Mouse (Mus musculus) kidney, adult 2 months (tissue): ENCODE measurements around the gene Kcnab1. TPM values are rescaled to one million over a fixed set of nuclear protein-coding genes. Genes with fewer than 3 reads are reported as not detected.

Source experiments
- DNase-seq: peaks from one replicate; pipeline ENCODE4 v3.0.0; 2021
- H3K27ac ChIP-seq: fragments of 200-500 bp; 2 replicates; pipeline ENCODE4 v1.5.1; 2012; ENCODE audit warnings: low read depth, low read length, control low read depth, inconsistent platforms; ENCODE audit not compliant: insufficient read depth
- H3K27me3 ChIP-seq: fragments of 200-500 bp; replicated peaks from 2 replicates; pipeline ENCODE4 v1.6.1; 2012; ENCODE audit warnings: mild to moderate bottlenecking, moderate library complexity, low read length, inconsistent platforms; ENCODE audit not compliant: control insufficient read depth, insufficient read depth
- H3K36me3 ChIP-seq: fragments of 200-500 bp; 2 replicates; pipeline ENCODE4 v1.6.1; 2012; ENCODE audit warnings: mild to moderate bottlenecking, moderate library complexity, low read length, inconsistent platforms; ENCODE audit not compliant: control insufficient read depth, insufficient read depth
- H3K4me1 ChIP-seq: fragments of 200-500 bp; 2 replicates; pipeline ENCODE4 v1.6.1; 2011; ENCODE audit warnings: low read length; ENCODE audit not compliant: control insufficient read depth, insufficient read depth
- H3K4me3 ChIP-seq: fragments of 200-500 bp; 2 replicates; pipeline ENCODE4 v1.5.1; 2011; ENCODE audit warnings: mild to moderate bottlenecking, low read depth, low read length, control low read depth; ENCODE audit not compliant: insufficient read depth
- CTCF ChIP-seq: fragments of 200-500 bp; conservative IDR thresholded peaks from 2 replicates; pipeline ENCODE4 v1.5.1; 2011; ENCODE audit warnings: low read depth, mild to moderate bottlenecking, control low read depth, low read length, moderate library complexity, mixed read lengths; ENCODE audit not compliant: insufficient read depth, insufficient read length
- POLR2A ChIP-seq: fragments of 200-500 bp; IDR thresholded peaks from one replicate; pipeline ENCODE4 v1.6.1; 2011; ENCODE audit warnings: low read depth, low read length, control low read depth
- WGBS: fragments of 180-500 bp; shearing (Covaris S2); methylation state at CpG from one replicate; pipeline ENCODE4 v1.1.7; 2018; 5-methylcytosine and 5-hydroxymethylcytosine counted together
- polyA plus RNA-seq: library from polyadenylated mRNA; depleted of rRNA; stranded (reverse); fragments of >200 nt; gene quantifications from 2 replicates; pipeline ENCODE4 v1.2.3, GENCODE M21; 2012

Gene Kcnab1
- polyA plus RNA-seq, 1 experiment = 0.59 TPM

DNA sequence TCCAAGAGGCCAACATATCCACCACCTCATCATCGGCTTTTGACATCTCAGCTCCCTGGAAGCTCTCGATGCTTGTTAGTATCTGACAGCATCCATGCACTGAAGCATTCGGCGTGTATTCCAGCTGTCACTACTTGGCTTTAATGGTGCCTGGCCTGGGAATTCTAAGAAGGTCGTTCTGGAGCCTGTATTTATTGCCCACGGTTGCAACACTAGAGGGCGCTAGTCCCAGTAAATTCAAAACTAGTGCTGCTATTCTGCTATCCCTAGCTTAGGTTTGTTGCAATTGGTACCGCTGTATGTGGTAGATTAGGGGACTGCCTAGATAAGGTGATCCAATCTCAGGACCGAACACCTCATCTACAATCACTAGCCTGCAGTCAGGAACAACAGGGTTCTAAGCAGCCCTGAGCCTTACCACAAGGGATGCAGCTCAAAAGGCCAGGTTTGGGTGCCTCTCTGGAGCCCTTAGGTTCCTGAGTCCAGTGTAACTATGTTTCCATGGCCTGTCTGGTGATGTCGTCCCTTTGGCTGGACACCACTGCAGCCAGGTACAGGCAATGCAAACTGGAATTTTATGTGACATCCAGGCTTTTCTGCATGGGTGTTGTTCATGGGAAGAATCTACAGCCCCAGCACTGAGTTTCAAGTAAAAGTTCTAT lies 208.8 kb downstream of the Kcnab1 start:
- WGBS = 40% methylated on average over 10 of the region's 10 CpGs
- H3K36me3 ChIP-seq = no peaks in the 10 kb centered on the region
- H3K27ac ChIP-seq = no peak overlapping the region
- TF ChIP-seq CTCF (peak; percentile 53), POLR2A (no peak)
- no peaks in the 10 kb centered on the region for H3K27me3 ChIP-seq
- DNase-seq = peak; percentile 63
- no peaks in the 10 kb centered on the region for H3K4me1 ChIP-seq
- H3K4me3 ChIP-seq = no peak overlapping the region

GRCm38 (mm10) chr3:65319248-65320008 lies 210.2 kb downstream of the Kcnab1 start:
- no peaks in the 10 kb centered on the region for H3K27me3 ChIP-seq
- H3K36me3 ChIP-seq = no peaks in the 10 kb centered on the region
- 68% methylated on average over 7 of the region's 7 CpGs for WGBS
- no peak overlapping the region for H3K27ac ChIP-seq
- H3K4me1 ChIP-seq = no peaks in the 10 kb centered on the region
- H3K4me3 ChIP-seq = no peak overlapping the region
- TF ChIP-seq CTCF (peak; percentile 40), POLR2A (no peak)
- DNase-seq = peak; percentile 19

DNA sequence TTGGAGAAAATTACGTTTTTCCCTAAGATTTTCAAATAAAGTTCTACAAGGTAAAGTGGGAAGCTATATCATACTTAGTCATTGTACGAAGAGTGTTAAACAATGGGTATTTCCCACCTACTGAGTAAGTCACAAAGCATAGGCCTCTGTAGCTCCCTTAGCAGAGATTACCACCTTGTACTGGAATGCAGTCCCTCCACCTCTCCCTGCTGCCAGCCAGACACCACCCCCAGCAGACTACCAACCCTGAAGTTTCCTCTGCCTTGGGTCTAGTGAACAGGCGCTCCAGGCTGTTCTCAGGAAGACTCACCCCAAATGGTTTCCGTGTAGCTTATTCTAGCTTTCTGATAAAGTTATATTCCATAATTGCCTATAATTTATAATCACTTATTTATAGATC lies 211.8 kb downstream of the Kcnab1 start:
- Histone ChIP-seq H3K4me1 (no peaks in the 10 kb centered on the region), H3K36me3 (no peaks in the 10 kb centered on the region), H3K4me3 (no peak overlapping the region), H3K27me3 (no peaks in the 10 kb centered on the region), H3K27ac (no peak overlapping the region)
- no peak for TF ChIP-seq POLR2A
- no peak for TF ChIP-seq CTCF
- DNase-seq = no peak
- 86% methylated on average over 4 of the region's 4 CpGs for WGBS

DNA sequence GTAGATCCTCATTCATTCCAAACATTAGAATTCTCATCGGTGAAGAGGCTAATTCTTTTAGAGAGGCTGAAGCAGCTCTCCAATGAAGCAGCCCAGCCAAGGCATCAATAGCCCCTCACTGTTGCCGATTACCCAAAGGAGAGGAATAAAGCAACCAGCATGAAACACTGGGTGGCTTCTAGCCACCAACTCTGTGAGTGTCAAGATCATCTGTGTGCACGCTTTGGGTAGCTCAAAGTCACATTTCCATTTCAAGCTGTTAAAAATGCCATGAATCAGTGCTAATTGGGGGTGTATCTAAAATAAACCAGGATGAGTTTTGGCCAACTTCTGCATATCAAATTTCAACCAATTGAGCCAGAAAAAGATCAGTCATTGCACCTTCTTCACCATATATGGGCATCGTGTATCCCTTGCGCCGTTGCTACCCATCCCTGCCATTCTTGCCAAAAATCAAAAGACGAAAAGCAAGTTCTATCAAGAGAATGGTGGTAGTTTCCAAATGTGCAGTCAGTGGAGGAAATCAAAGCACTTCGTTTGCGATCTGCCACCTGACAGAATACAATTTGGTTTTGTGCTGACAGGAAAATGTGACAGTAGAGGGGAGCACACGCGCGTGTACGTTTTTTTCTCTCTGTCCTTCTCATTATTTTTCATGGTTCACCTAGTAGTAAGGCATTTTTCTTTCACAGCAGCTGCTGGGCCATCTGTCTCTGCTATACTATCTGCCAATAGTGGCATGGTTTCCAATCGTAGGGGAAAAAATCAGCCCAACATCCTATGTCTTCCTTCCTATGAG lies 213.0 kb downstream of the Kcnab1 start:
- 89% methylated on average over 14 of the region's 14 CpGs for WGBS

GRCm38 (mm10) chr3:65325254-65325653 lies 216.1 kb downstream of the Kcnab1 start:
- no peak overlapping the region for H3K27ac ChIP-seq
- H3K4me1 ChIP-seq = no peaks in the 10 kb centered on the region
- no peaks in the 10 kb centered on the region for H3K36me3 ChIP-seq
- H3K27me3 ChIP-seq = no peaks in the 10 kb centered on the region
- TF ChIP-seq POLR2A (no peak), CTCF (no peak)
- DNase-seq = no peak
- WGBS = 64% methylated on average over 3 of the region's 3 CpGs
- H3K4me3 ChIP-seq = no peak overlapping the region

More for the DNA sequence above, 213.0 kb downstream of the Kcnab1 start:
- Histone ChIP-seq H3K36me3 (no peaks in the 10 kb centered on the region), H3K27ac (no peak overlapping the region), H3K4me3 (no peak overlapping the region), H3K4me1 (no peaks in the 10 kb centered on the region), H3K27me3 (no peaks in the 10 kb centered on the region)
- DNase-seq = no peak
- TF ChIP-seq CTCF = no peak
- TF ChIP-seq POLR2A = no peak

GRCm38 (mm10) chr3:65328814-65329213 lies 219.6 kb downstream of the Kcnab1 start:
- TF ChIP-seq CTCF = no peak
- no peak for TF ChIP-seq POLR2A
- no peak for DNase-seq
- Histone ChIP-seq H3K27me3 (no peaks in the 10 kb centered on the region), H3K4me1 (no peaks in the 10 kb centered on the region), H3K4me3 (no peak overlapping the region), H3K36me3 (no peaks in the 10 kb centered on the region), H3K27ac (no peak overlapping the region)
- 93% methylated on average over 4 of the region's 4 CpGs for WGBS

GRCm38 (mm10) chr3:65337835-65338464 lies 228.8 kb downstream of the Kcnab1 start:
- H3K4me1 ChIP-seq = no peaks in the 10 kb centered on the region
- no peak for DNase-seq
- H3K36me3 ChIP-seq = no peaks in the 10 kb centered on the region
- TF ChIP-seq POLR2A (no peak), CTCF (no peak)
- no peak overlapping the region for H3K4me3 ChIP-seq
- 58% methylated on average over 10 of the region's 10 CpGs for WGBS
- no peaks in the 10 kb centered on the region; the same call in 1 of the 2 replicates for H3K27me3 ChIP-seq
- no peak overlapping the region for H3K27ac ChIP-seq
